Mouse (Mus musculus): Measurements from ENCODE around the gene Notch2. TPM values are rescaled to one million over a fixed set of nuclear protein-coding genes. Genes with fewer than 3 reads are reported as not detected.

Notch2 gene
- polyA plus RNA-seq, 1 experiment from 2014 or later = 7.9 TPM

DNA sequence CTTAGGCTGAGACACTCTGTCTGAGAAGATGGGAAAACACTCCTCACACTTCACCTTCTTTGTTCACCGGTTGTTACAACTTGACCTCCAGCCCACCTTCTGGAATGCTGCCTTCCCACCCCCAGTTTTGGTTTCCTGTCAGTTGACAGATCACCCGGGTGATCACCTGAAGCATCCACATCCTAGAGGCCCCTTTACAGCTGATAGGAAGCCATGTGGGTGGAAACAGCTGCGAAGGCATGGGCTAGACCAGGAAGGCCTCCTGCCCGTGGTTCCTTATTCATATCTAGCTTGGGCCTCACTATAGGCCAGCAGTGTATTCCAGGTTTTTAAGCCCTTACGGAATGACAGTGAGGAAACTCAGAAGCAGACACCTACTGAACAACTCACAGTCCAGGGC, 73.5 kb downstream of the Notch2 start:
- Histone ChIP-seq H3K27ac (ENCODE audit: low read length) (no peak overlapping the region), H3K4me3 (ENCODE audit: low read depth, low read length) (no peak overlapping the region), H3K36me3 (ENCODE audit: control insufficient read depth, insufficient read depth) (no peaks in the 10 kb centered on the region; the same call in 1 of the 2 replicates), H3K27me3 (ENCODE audit: control insufficient read depth, insufficient read depth, low read depth, low read length) (no peaks in the 10 kb centered on the region), H3K4me1 (ENCODE audit: control insufficient read depth, low read depth, low read length) (peaks cover 33% of the 10 kb centered on the region), H3K9ac (ENCODE audit: low read depth, low read length) (no peak overlapping the region), H3K4me2 (ENCODE audit: low read depth, low read length) (no peak overlapping the region), H3K9me3 (replicated peaks; ENCODE audit: control insufficient read depth, low read length) (no peaks in the 10 kb centered on the region)
- ATAC-seq (ENCODE audit: low read depth) = no peak
- WGBS (ENCODE audit: insufficient replicate concordance) = 57% methylated on average over 5 of the region's 5 CpGs

GRCm38 (mm10) chr3:98087551-98087950, 74.2 kb downstream of the Notch2 start:
- peaks cover 27% of the 10 kb centered on the region for H3K4me1 ChIP-seq (ENCODE audit: control insufficient read depth, low read depth, low read length)
- no peaks in the 10 kb centered on the region; the same call in 1 of the 2 replicates for H3K36me3 ChIP-seq (ENCODE audit: control insufficient read depth, insufficient read depth)
- no peak for ATAC-seq (ENCODE audit: low read depth)
- H3K4me3 ChIP-seq (ENCODE audit: low read depth, low read length) = no peak overlapping the region
- no peak overlapping the region for H3K9ac ChIP-seq (ENCODE audit: low read depth, low read length)
- no peaks in the 10 kb centered on the region for H3K27me3 ChIP-seq (ENCODE audit: control insufficient read depth, insufficient read depth, low read depth, low read length)
- WGBS (ENCODE audit: insufficient replicate concordance) = 65% methylated on average over 3 of the region's 3 CpGs
- no peaks in the 10 kb centered on the region for H3K9me3 ChIP-seq (replicated peaks; ENCODE audit: control insufficient read depth, low read length)
- H3K27ac ChIP-seq (ENCODE audit: low read length) = no peak overlapping the region
- no peak overlapping the region for H3K4me2 ChIP-seq (ENCODE audit: low read depth, low read length)

DNA sequence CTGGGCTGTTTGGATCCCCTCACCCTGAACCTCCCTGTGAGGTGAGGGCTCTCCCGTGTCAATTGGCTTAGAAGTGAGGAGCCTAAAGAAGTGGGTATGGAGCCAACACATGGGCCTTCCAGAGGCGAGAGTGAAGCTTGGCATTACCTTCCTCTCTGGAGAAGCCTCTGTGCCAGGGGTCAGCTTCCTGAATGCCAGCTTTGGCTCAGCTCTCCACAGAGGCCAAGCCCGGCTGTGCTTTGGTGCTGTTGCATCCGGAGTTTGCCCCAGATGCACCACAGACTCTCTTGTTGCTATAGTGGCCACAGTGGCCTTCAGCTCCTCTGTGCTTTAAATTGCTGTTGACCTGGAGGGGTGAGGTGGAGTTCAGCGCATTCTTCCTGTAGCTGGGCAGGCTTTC, 76.4 kb downstream of the Notch2 start:
- WGBS (ENCODE audit: insufficient replicate concordance) = 69% methylated on average over 5 of the region's 5 CpGs
- ATAC-seq (ENCODE audit: low read depth) = no peak
- H3K27ac ChIP-seq (ENCODE audit: low read length) = no peak overlapping the region
- peaks cover 14% of the 10 kb centered on the region for H3K4me1 ChIP-seq (ENCODE audit: control insufficient read depth, low read depth, low read length)
- no peak overlapping the region for H3K9ac ChIP-seq (ENCODE audit: low read depth, low read length)
- H3K4me2 ChIP-seq (ENCODE audit: low read depth, low read length) = no peak overlapping the region
- no peaks in the 10 kb centered on the region; the same call in 1 of the 2 replicates for H3K36me3 ChIP-seq (ENCODE audit: control insufficient read depth, insufficient read depth)
- H3K9me3 ChIP-seq (replicated peaks; ENCODE audit: control insufficient read depth, low read length) = no peaks in the 10 kb centered on the region
- no peaks in the 10 kb centered on the region for H3K27me3 ChIP-seq (ENCODE audit: control insufficient read depth, insufficient read depth, low read depth, low read length)
- H3K4me3 ChIP-seq (ENCODE audit: low read depth, low read length) = no peak overlapping the region

DNA sequence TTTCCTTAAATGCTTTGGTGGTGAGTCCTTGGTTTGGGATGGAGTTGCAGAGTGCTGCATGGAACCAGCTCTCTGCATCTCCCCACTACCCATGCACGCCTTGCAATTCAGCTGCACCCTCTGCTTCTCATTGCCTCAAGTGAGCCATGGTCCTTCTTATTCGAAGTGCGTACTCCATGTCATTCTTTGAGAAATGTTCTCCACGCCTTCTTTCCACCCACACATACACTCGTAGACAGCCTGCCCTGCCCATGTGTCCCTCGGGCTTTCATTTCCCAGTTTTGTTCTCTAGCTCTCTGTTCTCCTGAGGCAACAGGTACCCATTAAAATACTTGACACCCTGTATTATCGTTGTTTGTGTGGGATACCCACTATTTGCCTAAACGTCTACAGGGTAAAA, 76.8 kb downstream of the Notch2 start:
- 75% methylated on average over 8 of the region's 8 CpGs for WGBS (ENCODE audit: insufficient replicate concordance)
- no peaks in the 10 kb centered on the region for H3K9me3 ChIP-seq (replicated peaks; ENCODE audit: control insufficient read depth, low read length)
- no peaks in the 10 kb centered on the region for H3K27me3 ChIP-seq (ENCODE audit: control insufficient read depth, insufficient read depth, low read depth, low read length)
- ATAC-seq (ENCODE audit: low read depth) = no peak
- H3K4me2 ChIP-seq (ENCODE audit: low read depth, low read length) = no peak overlapping the region
- H3K36me3 ChIP-seq (ENCODE audit: control insufficient read depth, insufficient read depth) = no peaks in the 10 kb centered on the region; the same call in 1 of the 2 replicates
- H3K9ac ChIP-seq (ENCODE audit: low read depth, low read length) = no peak overlapping the region
- H3K4me1 ChIP-seq (ENCODE audit: control insufficient read depth, low read depth, low read length) = peaks cover 10% of the 10 kb centered on the region
- H3K4me3 ChIP-seq (ENCODE audit: low read depth, low read length) = no peak overlapping the region
- H3K27ac ChIP-seq (ENCODE audit: low read length) = no peak overlapping the region

GRCm38 (mm10) chr3:98092680-98093370, 79.5 kb downstream of the Notch2 start:
- no peak overlapping the region for H3K4me2 ChIP-seq (ENCODE audit: low read depth, low read length)
- no peaks in the 10 kb centered on the region for H3K4me1 ChIP-seq (ENCODE audit: control insufficient read depth, low read depth, low read length)
- H3K4me3 ChIP-seq (ENCODE audit: low read depth, low read length) = no peak overlapping the region
- no peaks in the 10 kb centered on the region for H3K9me3 ChIP-seq (replicated peaks; ENCODE audit: control insufficient read depth, low read length)
- ATAC-seq (ENCODE audit: low read depth) = no peak
- H3K27ac ChIP-seq (ENCODE audit: low read length) = no peak overlapping the region
- H3K36me3 ChIP-seq (ENCODE audit: control insufficient read depth, insufficient read depth) = no peaks in the 10 kb centered on the region; the same call in 1 of the 2 replicates
- 73% methylated on average over 10 of the region's 10 CpGs for WGBS (ENCODE audit: insufficient replicate concordance)
- no peak overlapping the region for H3K9ac ChIP-seq (ENCODE audit: low read depth, low read length)
- no peaks in the 10 kb centered on the region for H3K27me3 ChIP-seq (ENCODE audit: control insufficient read depth, insufficient read depth, low read depth, low read length)

GRCm38 (mm10) chr3:98093954-98094353, 80.6 kb downstream of the Notch2 start:
- Histone ChIP-seq H3K4me1 (ENCODE audit: control insufficient read depth, low read depth, low read length) (no peaks in the 10 kb centered on the region), H3K36me3 (ENCODE audit: control insufficient read depth, insufficient read depth) (peaks cover 3% of the 10 kb centered on the region), H3K9me3 (replicated peaks; ENCODE audit: control insufficient read depth, low read length) (no peaks in the 10 kb centered on the region), H3K4me2 (ENCODE audit: low read depth, low read length) (no peak overlapping the region), H3K27ac (ENCODE audit: low read length) (no peak overlapping the region), H3K9ac (ENCODE audit: low read depth, low read length) (no peak overlapping the region), H3K27me3 (ENCODE audit: control insufficient read depth, insufficient read depth, low read depth, low read length) (no peaks in the 10 kb centered on the region), H3K4me3 (ENCODE audit: low read depth, low read length) (no peak overlapping the region)
- 69% methylated on average over 5 of the region's 5 CpGs for WGBS (ENCODE audit: insufficient replicate concordance)
- ATAC-seq (ENCODE audit: low read depth) = no peak

- no peak overlapping the region for H3K9ac ChIP-seq (ENCODE audit: low read depth, low read length)
- WGBS (ENCODE audit: insufficient replicate concordance) = 72% methylated on average over 17 of the region's 17 CpGs
- H3K4me2 ChIP-seq (ENCODE audit: low read depth, low read length) = no peak overlapping the region
- H3K4me1 ChIP-seq (ENCODE audit: control insufficient read depth, low read depth, low read length) = no peaks in the 10 kb centered on the region
- ATAC-seq (ENCODE audit: low read depth) = no peak
- H3K27ac ChIP-seq (ENCODE audit: low read length) = no peak overlapping the region
- no peaks in the 10 kb centered on the region for H3K9me3 ChIP-seq (replicated peaks; ENCODE audit: control insufficient read depth, low read length)
- H3K36me3 ChIP-seq (ENCODE audit: control insufficient read depth, insufficient read depth) = peaks cover 11% of the 10 kb centered on the region
- H3K4me3 ChIP-seq (ENCODE audit: low read depth, low read length) = no peak overlapping the region
- no peaks in the 10 kb centered on the region for H3K27me3 ChIP-seq (ENCODE audit: control insufficient read depth, insufficient read depth, low read depth, low read length)
Observed at GRCm38 (mm10) chr3:98094629-98095583, 81.6 kb downstream of the Notch2 start.

- 86% methylated on average over 7 of the region's 7 CpGs for WGBS (ENCODE audit: insufficient replicate concordance)
- Histone ChIP-seq H3K9ac (ENCODE audit: low read depth, low read length) (no peak overlapping the region), H3K9me3 (replicated peaks; ENCODE audit: control insufficient read depth, low read length) (no peaks in the 10 kb centered on the region), H3K36me3 (ENCODE audit: control insufficient read depth, insufficient read depth) (peaks cover 23% of the 10 kb centered on the region), H3K4me3 (ENCODE audit: low read depth, low read length) (no peak overlapping the region), H3K27ac (ENCODE audit: low read length) (no peak overlapping the region), H3K4me1 (ENCODE audit: control insufficient read depth, low read depth, low read length) (no peaks in the 10 kb centered on the region), H3K4me2 (ENCODE audit: low read depth, low read length) (no peak overlapping the region), H3K27me3 (ENCODE audit: control insufficient read depth, insufficient read depth, low read depth, low read length) (no peaks in the 10 kb centered on the region)
- no peak for ATAC-seq (ENCODE audit: low read depth)
Observed at GRCm38 (mm10) chr3:98096981-98097380, 83.7 kb downstream of the Notch2 start.

- H3K4me1 ChIP-seq (ENCODE audit: control insufficient read depth, low read depth, low read length) = no peaks in the 10 kb centered on the region
- no peak for ATAC-seq (ENCODE audit: low read depth)
- no peak overlapping the region for H3K27ac ChIP-seq (ENCODE audit: low read length)
- H3K9me3 ChIP-seq (replicated peaks; ENCODE audit: control insufficient read depth, low read length) = peaks cover 4% of the 10 kb centered on the region
- no peak overlapping the region for H3K9ac ChIP-seq (ENCODE audit: low read depth, low read length)
- no peak overlapping the region for H3K4me3 ChIP-seq (ENCODE audit: low read depth, low read length)
- no peak overlapping the region for H3K4me2 ChIP-seq (ENCODE audit: low read depth, low read length)
- peaks cover 38% of the 10 kb centered on the region for H3K36me3 ChIP-seq (ENCODE audit: control insufficient read depth, insufficient read depth)
- H3K27me3 ChIP-seq (ENCODE audit: control insufficient read depth, insufficient read depth, low read depth, low read length) = no peaks in the 10 kb centered on the region
- WGBS (ENCODE audit: insufficient replicate concordance) = 80% methylated on average over 5 of the region's 5 CpGs
Observed at GRCm38 (mm10) chr3:98098676-98099075, 85.3 kb downstream of the Notch2 start.

Data from liver, embryonic 16.5 days (tissue).